Mouse (Mus musculus) retina, postnatal 1 day (tissue): Measurements from ENCODE around the gene Cdc42ep1.

ENCODE experiments used
- DNase-seq: peaks from one replicate; pipeline ENCODE4 v3.0.0-alpha.2; 2012

The Cdc42ep1 gene

GRCm38 (mm10) chr15:78880432-78880831 is 38.0 kb downstream of the Cdc42ep1 start:
- DNase-seq, result no peak

- DNase-seq, result no peak
Observed at GRCm38 (mm10) chr15:78881828-78882227, 39.4 kb downstream of the Cdc42ep1 start.

- no peak for DNase-seq
Observed at GRCm38 (mm10) chr15:78889401-78889853, 47.0 kb downstream of the Cdc42ep1 start.

- DNase-seq, result no peak
Observed at GRCm38 (mm10) chr15:78892440-78892839, 50.0 kb downstream of the Cdc42ep1 start.

GRCm38 (mm10) chr15:78894726-78895125 is 52.3 kb downstream of the Cdc42ep1 start:
- DNase-seq, result no peak

- no peak for DNase-seq
Observed at GRCm38 (mm10) chr15:78895741-78896140, 53.3 kb downstream of the Cdc42ep1 start.

- DNase-seq, result no peak
Observed at GRCm38 (mm10) chr15:78896149-78896548, 53.7 kb downstream of the Cdc42ep1 start.

- no peak for DNase-seq
Observed at GRCm38 (mm10) chr15:78897488-78897887, 55.1 kb downstream of the Cdc42ep1 start.

GRCm38 (mm10) chr15:78898507-78899001 is 56.1 kb downstream of the Cdc42ep1 start:
- DNase-seq, result no peak

- DNase-seq, result no peak
Observed at GRCm38 (mm10) chr15:78899409-78899739, 57.0 kb downstream of the Cdc42ep1 start, which contains the start of gene Gm49510. TSS of gene Gm49510 (plus strand) at chr15:78899667.

GRCm38 (mm10) chr15:78899740-78900584 is 57.5 kb downstream of the Cdc42ep1 start, which contains the start of gene Sh3bp1:
TSS of gene Sh3bp1 (plus strand) at chr15:78899768.
- DNase-seq, result peak; percentile 74
